Mouse (Mus musculus): ENCODE results near the gene Nabp2.

DNA sequence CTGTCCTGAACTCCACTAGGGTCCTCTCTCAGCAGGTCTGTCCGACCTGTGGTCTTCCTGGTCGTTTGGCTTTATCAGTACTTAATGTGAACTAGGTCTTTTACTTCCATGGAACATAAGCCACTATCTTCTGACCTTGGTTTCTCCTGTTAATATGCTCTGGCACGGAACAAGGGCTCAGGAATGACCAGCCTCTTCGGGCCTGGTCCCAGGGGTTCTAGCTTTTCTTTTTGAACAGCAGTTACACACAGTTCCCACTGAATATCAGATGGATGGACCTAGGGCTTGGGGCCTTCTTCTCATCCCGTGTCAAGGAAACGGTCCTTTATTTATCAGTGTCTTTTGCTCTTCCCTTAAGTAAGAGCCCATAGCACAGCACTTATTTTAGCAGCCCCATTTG, 49.5 kb downstream of the Nabp2 start:
- no peak for TF ChIP-seq CTCF (IDR thresholded peaks at IDR 0.05; ENCODE audit: borderline replicate concordance, insufficient read depth, low read length)
- TF ChIP-seq POLR2A (IDR thresholded peaks at IDR 0.05; ENCODE audit: low read depth, low read length) = no peak
